Mouse (Mus musculus): Measurements from ENCODE around the gene Hsd17b1.

- no peak for TF ChIP-seq ZC3H11A (IDR thresholded peaks at IDR 0.05; ENCODE audit: borderline replicate concordance, low read depth, low read length)
- no peak for TF ChIP-seq ZNF384 (IDR thresholded peaks at IDR 0.05; ENCODE audit: low read depth, low read length)
- no peak for TF ChIP-seq CHD2 (IDR thresholded peaks at IDR 0.05; ENCODE audit: low read depth, low read length)
- TF ChIP-seq HCFC1 (IDR thresholded peaks at IDR 0.05; ENCODE audit: borderline replicate concordance, insufficient read depth, low read length): no peak
These were observed 22.8 kb upstream of the Hsd17b1 start for GRCm38 (mm10) chr11:101055418-101055817.

All from ES-E14 (cell line).